Comparison of ENCODE assay signal across 27 mouse cellular contexts in the genomic region with DNA sequence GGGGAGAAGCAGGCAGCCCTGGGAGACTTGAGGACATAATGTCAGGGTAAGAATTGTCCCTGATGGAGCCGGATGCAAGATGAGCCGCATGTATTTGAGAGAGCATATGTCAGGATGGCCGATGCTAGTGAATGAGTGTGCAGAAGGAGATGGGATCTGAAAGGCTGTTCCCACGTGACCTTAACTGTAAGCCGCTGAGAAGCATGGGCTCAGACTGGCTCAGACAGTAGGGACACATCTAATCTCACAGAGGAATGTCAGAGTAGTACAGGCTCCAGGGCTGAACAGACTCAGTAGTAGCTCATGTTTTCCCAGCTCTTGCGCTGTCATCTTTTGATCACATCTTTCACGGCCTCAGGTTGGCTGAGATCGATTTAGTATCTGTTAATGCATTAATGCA.
A peak's percentile ranks its signal among the peaks of the same experiment; 100 is the strongest.
DNase-seq lines count a peak whose midpoint lies in the region; ATAC-seq and TF ChIP-seq lines count a peak whose summit lies in the region.
"Had no signal": no experiment of that assay in that cellular context is flagged by ENCODE, and none has a peak within 500 bp of the region (broad histone marks: within the 10 kb centered on the region; RNA-seq: fewer than 3 reads in every experiment).

No protein-coding gene starts in this region.

- WGBS in forebrain, embryonic 13.5 days, result 93% methylated on average over 8 of the region's 8 CpGs
- 85% methylated on average over 8 of the region's 8 CpGs for WGBS in forebrain, embryonic 12.5 days
- 74% methylated on average over 8 of the region's 8 CpGs for WGBS in embryonic facial prominence, embryonic 15.5 days

- H3K27me3 ChIP-seq in forebrain, embryonic 13.5 days, result no peaks in the 10 kb centered on the region
- no peaks in the 10 kb centered on the region for H3K27me3 ChIP-seq in forebrain, embryonic 12.5 days
- H3K27me3 ChIP-seq in embryonic facial prominence, embryonic 15.5 days, result no peaks in the 10 kb centered on the region
- H3K27me3 ChIP-seq: hindbrain, embryonic 13.5 days; limb, embryonic 12.5 days; liver, embryonic 15.5 days had no signal

- 0 out of 2 replicates have a peak, but pooled peaks have one; percentile 37 for ATAC-seq in forebrain, embryonic 13.5 days
- ATAC-seq in forebrain, embryonic 12.5 days (ENCODE audit: low FRiP score), result no peak
- 0 out of 2 replicates have a peak, but pooled peaks have one; percentile 34 for ATAC-seq in embryonic facial prominence, embryonic 15.5 days (ENCODE audit: insufficient number of reproducible peaks, low FRiP score, low TSS enrichment, low read depth)
- ATAC-seq: CD4-positive, CD25-positive, alpha-beta regulatory T cell, adult 4 months; intestine, postnatal 0 days; midbrain, embryonic 16.5 days had no signal

- H3K9me3 ChIP-seq in forebrain, embryonic 13.5 days (replicated peaks), result no peaks in the 10 kb centered on the region
- H3K9me3 ChIP-seq in forebrain, embryonic 12.5 days, result no peaks in the 10 kb centered on the region
- H3K9me3 ChIP-seq in embryonic facial prominence, embryonic 15.5 days (replicated peaks), result no peaks in the 10 kb centered on the region
- H3K9me3 ChIP-seq: hindbrain, embryonic 13.5 days; limb, embryonic 12.5 days; liver, embryonic 15.5 days had no signal

- no peaks in the 10 kb centered on the region for H3K4me1 ChIP-seq in forebrain, embryonic 13.5 days
- no peaks in the 10 kb centered on the region for H3K4me1 ChIP-seq in forebrain, embryonic 12.5 days
- H3K4me1 ChIP-seq in embryonic facial prominence, embryonic 15.5 days, result no peaks in the 10 kb centered on the region
- H3K4me1 ChIP-seq: limb, embryonic 12.5 days; liver, embryonic 15.5 days had no signal

- no peak for TF ChIP-seq CTCF in layer of hippocampus, adult 2 months (conservative IDR thresholded peaks at IDR 0.05)

- H3K9ac ChIP-seq in forebrain, embryonic 13.5 days, result no peak overlapping the region
- no peak overlapping the region for H3K9ac ChIP-seq in forebrain, embryonic 12.5 days
- no peak overlapping the region for H3K9ac ChIP-seq in embryonic facial prominence, embryonic 15.5 days
- H3K9ac ChIP-seq: hindbrain, embryonic 13.5 days; limb, embryonic 12.5 days; liver, embryonic 15.5 days; lung, embryonic 14.5 days had no signal

- no peaks in the 10 kb centered on the region for H3K36me3 ChIP-seq in forebrain, embryonic 13.5 days (ENCODE audit: poor library complexity, severe bottlenecking)
- H3K36me3 ChIP-seq in forebrain, embryonic 12.5 days (replicated peaks), result no peaks in the 10 kb centered on the region
- no peaks in the 10 kb centered on the region for H3K36me3 ChIP-seq in embryonic facial prominence, embryonic 15.5 days
- H3K36me3 ChIP-seq: hindbrain, embryonic 13.5 days; limb, embryonic 12.5 days; liver, embryonic 15.5 days had no signal

- H3K27ac ChIP-seq in forebrain, embryonic 13.5 days, result no peak overlapping the region
- no peak overlapping the region for H3K27ac ChIP-seq in forebrain, embryonic 12.5 days
- H3K27ac ChIP-seq in layer of hippocampus, adult 2 months, result peak overlapping the region; percentile 32; the same call in 1 of the 2 replicates
- H3K27ac ChIP-seq in embryonic facial prominence, embryonic 15.5 days (replicated peaks), result no peak overlapping the region
- H3K27ac ChIP-seq: hindbrain, embryonic 13.5 days; left cerebral cortex, adult 2 months; limb, embryonic 12.5 days; liver, embryonic 15.5 days had no signal

- no peak overlapping the region for H3K4me2 ChIP-seq in forebrain, embryonic 13.5 days
- H3K4me2 ChIP-seq in forebrain, embryonic 12.5 days, result no peak overlapping the region
- no peak overlapping the region for H3K4me2 ChIP-seq in embryonic facial prominence, embryonic 15.5 days (replicated peaks)
- H3K4me2 ChIP-seq: heart, embryonic 11.5 days; hindbrain, embryonic 13.5 days; limb, embryonic 12.5 days; liver, embryonic 15.5 days; lung, embryonic 14.5 days had no signal

- DNase-seq in layer of hippocampus, adult 2 months (ENCODE audit: low spot score in 2 of 2), result no peak
- no peak for DNase-seq in layer of hippocampus, postnatal 36 days
- no peak for DNase-seq in MN1 (ENCODE audit: low spot score)
- no peak for DNase-seq in right cerebral cortex, adult 18-20 months
- DNase-seq: adrenal gland, adult 2 months; adrenal gland, postnatal 36 days; cerebellum, postnatal 10 days; gastrocnemius, postnatal 25 days; heart, adult 18-20 months; heart, postnatal 4 days; kidney, adult 9 months; kidney, postnatal 10 days; lung, embryonic 14.5 days; lung, postnatal 14 days; right cerebral cortex, postnatal 14 days; thymus, postnatal 4 days had no signal

- H3K4me3 ChIP-seq in forebrain, embryonic 13.5 days, result no peak overlapping the region
- H3K4me3 ChIP-seq in forebrain, embryonic 12.5 days (replicated peaks), result no peak overlapping the region
- H3K4me3 ChIP-seq in layer of hippocampus, adult 2 months, result no peak overlapping the region
- H3K4me3 ChIP-seq in embryonic facial prominence, embryonic 15.5 days (replicated peaks), result no peak overlapping the region
- H3K4me3 ChIP-seq: hindbrain, embryonic 13.5 days; left cerebral cortex, adult 2 months; limb, embryonic 12.5 days; liver, embryonic 15.5 days had no signal
